24 mouse cellular contexts compared by ENCODE assay signal in genomic region chr5:135607581-135607980, GRCm38 (mm10). TPM values are rescaled to one million over a fixed set of nuclear protein-coding genes. Genes with fewer than 3 reads are reported as not detected.
DNase-seq lines count a peak whose midpoint lies in the region.
"Had no signal": no experiment of that assay in that cellular context is flagged by ENCODE, and none has a peak within 500 bp of the region (broad histone marks: within the 10 kb centered on the region; RNA-seq: fewer than 3 reads in every experiment).

No protein-coding gene starts in this region.

- intact Hi-C loops in heart, postnatal 14 days (cut with DNase I) = no loop called here

- DNase-seq in heart, adult 11 months = peak; percentile 41
- DNase-seq in heart, postnatal 14 days = no peak
- DNase-seq in R1 (ENCODE audit: low read depth, low spot score) = peak; percentile 71
- DNase-seq in ZHBTc4 (ENCODE audit: low read depth, low spot score) = peak; percentile 65
- DNase-seq in left cerebral cortex, adult 18-20 months (ENCODE audit: low spot score in 2 of 2) = no peak
- no peak for DNase-seq in left cerebral cortex, adult 11 months (ENCODE audit: low spot score)
- DNase-seq: adrenal gland, adult 2 months; adrenal gland, adult 8-10 months; adrenal gland, postnatal 10 days; adrenal gland, postnatal 14 days; adrenal gland, postnatal 25 days; adrenal gland, postnatal 36 days; B cell, adult 2 months; cerebellum, adult 11 months; cerebellum, adult 11-12 months; cerebellum, adult 18-20 months; cerebellum, adult 2 months; cerebellum, adult 8-10 months had no signal

RNA-seq across cellular contexts. Expression of gene Rhbdd2, which starts 24.8 kb away (rescaled TPM):
- 10 to 100 TPM; 13.8 to 16.9 TPM for total RNA-seq in heart, postnatal 14 days (2021)
- 10 to 100 TPM; 92.6 to 96.2 TPM for total RNA-seq in left cerebral cortex, adult 18-20 months (2021)

RNA-seq across cellular contexts. Expression of gene Ccl24, which starts 34.7 kb away (rescaled TPM):
- total RNA-seq in heart, postnatal 14 days (2021) = 1 to 10 TPM; 1.6 to 2.2 TPM
- under 1 TPM in 1 of 2 experiments, not detected in 1; 0.42 TPM for total RNA-seq in left cerebral cortex, adult 18-20 months (2021)
- total RNA-seq: CH12.LX, ES-E14, G1E, MEL had no signal

RNA-seq across cellular contexts. Expression of gene Ccl26, which starts 44.2 kb away (rescaled TPM):
- not detected for total RNA-seq in heart, postnatal 14 days (2021)
- total RNA-seq in left cerebral cortex, adult 18-20 months (2021) = not detected
- total RNA-seq: adrenal gland, adult 18-20 months; adrenal gland, adult 2 months; adrenal gland, adult 8-10 months; adrenal gland, postnatal 10 days; adrenal gland, postnatal 14 days; adrenal gland, postnatal 25 days; adrenal gland, postnatal 36 days; adrenal gland, postnatal 4 days; CH12.LX; ES-E14; G1E; MEL had no signal

Comparison
In these comparisons a context has a peak if more than half of its experiments do, and no peak if none do; other contexts are left out.
1. DNase-seq: peak in heart, adult 11 months (single experiment), R1 (single experiment) and ZHBTc4 (single experiment); none in heart, postnatal 14 days (0 of 2), left cerebral cortex, adult 18-20 months (0 of 2) and left cerebral cortex, adult 11 months (single experiment).
2. RNA of gene Rhbdd2, which starts 24.8 kb away (total RNA-seq): 92.6 to 96.2 TPM in left cerebral cortex, adult 18-20 months; 13.8 to 16.9 TPM in heart, postnatal 14 days; every median in the first group is over 4 times any median in the second.